Mouse (Mus musculus) lung, postnatal 10 days (tissue): ENCODE measurements around the gene Acoxl.

Experiments
- DNase-seq: peaks from one replicate; pipeline ENCODE4 v3.0.0; 2021

The Acoxl gene

GRCm38 (mm10) chr2:128038259-128038890 is 199.7 kb downstream of the Acoxl start:
- DNase-seq: no peak

GRCm38 (mm10) chr2:128041066-128041750 is 202.5 kb downstream of the Acoxl start:
- DNase-seq: no peak

- DNase-seq: no peak
Measured at GRCm38 (mm10) chr2:128046454-128046853, 207.8 kb downstream of the Acoxl start.

GRCm38 (mm10) chr2:128054905-128055304 is 216.2 kb downstream of the Acoxl start:
- DNase-seq: no peak

- DNase-seq: no peak
Measured at GRCm38 (mm10) chr2:128057872-128058271, 219.2 kb downstream of the Acoxl start.

GRCm38 (mm10) chr2:128058627-128059026 is 220.0 kb downstream of the Acoxl start:
- DNase-seq: no peak

- peak; percentile 19 for DNase-seq
Measured at GRCm38 (mm10) chr2:128060213-128060612, 221.5 kb downstream of the Acoxl start.

GRCm38 (mm10) chr2:128060680-128061287 is 222.1 kb downstream of the Acoxl start:
- DNase-seq: peak; percentile 19

GRCm38 (mm10) chr2:128061491-128061890 is 222.8 kb downstream of the Acoxl start:
- DNase-seq: peak; percentile 52

- DNase-seq: no peak
Measured at GRCm38 (mm10) chr2:128062756-128063155, 224.1 kb downstream of the Acoxl start.

GRCm38 (mm10) chr2:128065013-128065412 is 226.3 kb downstream of the Acoxl start:
- DNase-seq: no peak

- DNase-seq: no peak
Measured at GRCm38 (mm10) chr2:128065576-128065975, 226.9 kb downstream of the Acoxl start.

- no peak for DNase-seq
Measured at GRCm38 (mm10) chr2:128067162-128067561, 228.5 kb downstream of the Acoxl start.

GRCm38 (mm10) chr2:128067596-128067995 is 228.9 kb downstream of the Acoxl start:
- DNase-seq: no peak

- DNase-seq: no peak
Measured at GRCm38 (mm10) chr2:128068176-128068575, 229.5 kb downstream of the Acoxl start.

GRCm38 (mm10) chr2:128069025-128069424 is 230.3 kb downstream of the Acoxl start:
- DNase-seq: no peak

GRCm38 (mm10) chr2:128071791-128072190 is 233.1 kb downstream of the Acoxl start:
- no peak for DNase-seq

GRCm38 (mm10) chr2:128072944-128073343 is 234.3 kb downstream of the Acoxl start:
- DNase-seq: no peak

- no peak for DNase-seq
Measured at GRCm38 (mm10) chr2:128073603-128074002, 234.9 kb downstream of the Acoxl start.

GRCm38 (mm10) chr2:128076936-128077335 is 238.3 kb downstream of the Acoxl start:
- no peak for DNase-seq

- DNase-seq: peak; percentile 27
Measured at GRCm38 (mm10) chr2:128078859-128079258, 240.2 kb downstream of the Acoxl start.

GRCm38 (mm10) chr2:128079316-128079715 is 240.6 kb downstream of the Acoxl start:
- DNase-seq: no peak

- no peak for DNase-seq
Measured at GRCm38 (mm10) chr2:128083844-128084243, 245.2 kb downstream of the Acoxl start.

GRCm38 (mm10) chr2:128084607-128085006 is 245.9 kb downstream of the Acoxl start:
- no peak for DNase-seq
